Mouse (Mus musculus): ENCODE results near the gene Hunk. TPM values are rescaled to one million over a fixed set of nuclear protein-coding genes. Genes with fewer than 3 reads are reported as not detected.

The Hunk gene
- polyA plus RNA-seq, 1 experiment, result 12.1 TPM

DNA sequence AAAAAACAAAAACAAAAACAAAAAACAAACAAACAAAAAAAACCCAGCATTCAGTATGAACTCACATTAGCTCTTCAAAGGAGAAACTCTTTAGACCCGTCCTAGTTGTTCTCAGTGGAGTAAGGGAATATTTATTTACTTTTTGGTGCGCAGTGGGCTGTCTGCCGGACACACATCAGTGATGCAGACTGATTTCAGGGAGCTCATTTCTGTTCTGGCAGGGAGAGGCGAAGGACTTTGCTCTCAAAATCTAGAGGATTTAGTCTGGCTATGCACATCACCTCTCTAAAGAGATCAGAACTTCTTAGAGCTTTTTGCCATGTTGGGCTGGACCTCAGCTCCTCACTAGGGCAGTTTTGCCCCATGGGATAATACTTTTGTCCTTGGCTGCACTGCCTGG is 2.1 kb downstream of the Hunk start:
- Histone ChIP-seq H3K4me3 (ENCODE audit: insufficient read depth, low read length) (peak overlapping the region; percentile 94), H3K27ac (ENCODE audit: insufficient read depth, low read length) (no peak overlapping the region), H3K4me1 (ENCODE audit: control insufficient read depth, insufficient read depth, low read length) (peaks cover 4% of the 10 kb centered on the region)
- TF ChIP-seq POLR2A (IDR thresholded peaks at IDR 0.05; ENCODE audit: extremely low read depth, insufficient read depth, low read length) (no peak), CTCF (IDR thresholded peaks at IDR 0.05; ENCODE audit: extremely low read depth, insufficient read depth, low read length) (no peak)

DNA sequence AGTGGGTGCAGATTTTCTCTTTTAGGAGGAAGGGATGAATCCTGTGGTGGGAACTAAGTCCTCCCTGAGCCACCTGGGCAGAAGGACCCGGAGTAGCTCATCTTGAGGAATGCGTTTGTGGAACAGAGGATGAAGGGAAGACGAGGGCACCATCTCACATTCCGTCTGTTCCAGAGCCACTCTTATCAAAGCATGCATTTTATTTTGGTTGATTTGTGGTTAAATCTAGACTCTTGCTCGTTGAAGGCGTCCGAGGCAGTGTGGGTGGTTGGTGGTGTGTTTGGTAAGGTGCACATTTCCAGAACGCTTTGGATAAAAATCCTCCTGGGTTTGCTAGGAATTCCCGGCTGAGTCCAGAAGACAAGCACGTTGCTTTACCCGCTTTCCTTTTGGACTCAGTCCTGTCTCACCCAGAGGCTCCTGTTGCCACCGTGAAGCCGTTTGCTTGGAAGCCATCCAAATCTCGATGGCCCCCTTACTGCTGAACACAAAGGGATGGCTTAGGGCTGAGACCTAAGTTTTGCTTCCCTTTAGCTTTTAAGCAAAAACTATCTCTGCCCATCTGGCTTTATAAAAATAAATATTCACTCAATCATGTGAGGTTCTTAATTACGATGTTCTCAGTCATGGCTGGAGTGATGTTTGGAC is 3.4 kb downstream of the Hunk start:
- TF ChIP-seq POLR2A (IDR thresholded peaks at IDR 0.05; ENCODE audit: extremely low read depth, insufficient read depth, low read length), result peak; percentile 28; the same call in 1 of the 2 replicates
- no peak for TF ChIP-seq CTCF (IDR thresholded peaks at IDR 0.05; ENCODE audit: extremely low read depth, insufficient read depth, low read length)
- peak overlapping the region; percentile 94 for H3K4me3 ChIP-seq (ENCODE audit: insufficient read depth, low read length)
- H3K27ac ChIP-seq (ENCODE audit: insufficient read depth, low read length), result no peak overlapping the region

DNA sequence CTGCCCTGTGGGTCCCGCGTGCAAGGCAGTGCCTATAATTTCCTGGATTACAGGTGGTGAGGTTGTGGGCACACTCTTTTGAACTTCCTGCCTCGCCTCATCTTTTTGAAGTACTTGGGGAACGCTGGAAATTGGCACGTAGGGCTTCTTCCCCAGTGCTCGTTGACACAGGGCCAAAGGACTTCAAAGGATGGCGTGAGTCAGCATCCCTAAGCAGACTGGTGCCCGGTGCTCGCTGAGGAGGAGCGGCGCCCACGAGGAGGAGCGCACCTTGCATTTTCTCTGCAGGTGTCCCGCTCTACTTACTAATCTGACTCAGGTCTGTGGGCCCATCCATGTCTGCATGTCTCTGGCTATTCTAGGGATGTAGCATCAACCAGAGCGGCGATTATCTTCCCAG is 4.9 kb downstream of the Hunk start:
- TF ChIP-seq CTCF (IDR thresholded peaks at IDR 0.05; ENCODE audit: extremely low read depth, insufficient read depth, low read length) (no peak), POLR2A (IDR thresholded peaks at IDR 0.05; ENCODE audit: extremely low read depth, insufficient read depth, low read length) (no peak)
- Histone ChIP-seq H3K4me3 (ENCODE audit: insufficient read depth, low read length) (no peak overlapping the region), H3K27ac (ENCODE audit: insufficient read depth, low read length) (no peak overlapping the region), H3K4me1 (ENCODE audit: control insufficient read depth, insufficient read depth, low read length) (peaks cover 4% of the 10 kb centered on the region)

More for the DNA sequence above, 3.4 kb downstream of the Hunk start:
- H3K4me1 ChIP-seq (ENCODE audit: control insufficient read depth, insufficient read depth, low read length), result peaks cover 4% of the 10 kb centered on the region

DNA sequence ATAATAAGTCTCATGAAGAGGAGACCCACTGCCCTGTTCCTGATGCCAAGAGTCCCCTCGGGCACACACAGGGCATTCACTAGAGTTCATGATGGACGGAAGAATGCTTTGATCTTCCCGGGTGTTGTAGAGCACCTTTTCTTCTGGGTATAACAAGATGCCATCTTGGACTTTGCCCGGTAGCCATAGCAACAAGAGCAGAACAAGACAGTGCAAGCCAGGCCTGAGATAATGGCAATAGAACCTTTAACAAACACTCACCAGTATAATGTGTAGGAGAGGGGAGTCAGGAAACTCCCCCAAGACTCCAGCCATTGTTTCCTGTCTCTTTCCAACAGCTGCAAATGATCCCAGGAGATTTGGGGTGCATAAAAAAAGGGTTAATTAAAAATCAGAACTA is 8.9 kb downstream of the Hunk start:
- Histone ChIP-seq H3K4me1 (ENCODE audit: control insufficient read depth, insufficient read depth, low read length) (no peaks in the 10 kb centered on the region; the same call in 1 of the 2 replicates), H3K4me3 (ENCODE audit: insufficient read depth, low read length) (no peak overlapping the region), H3K27ac (ENCODE audit: insufficient read depth, low read length) (no peak overlapping the region)
- TF ChIP-seq POLR2A (IDR thresholded peaks at IDR 0.05; ENCODE audit: extremely low read depth, insufficient read depth, low read length) (no peak), CTCF (IDR thresholded peaks at IDR 0.05; ENCODE audit: extremely low read depth, insufficient read depth, low read length) (no peak)

DNA sequence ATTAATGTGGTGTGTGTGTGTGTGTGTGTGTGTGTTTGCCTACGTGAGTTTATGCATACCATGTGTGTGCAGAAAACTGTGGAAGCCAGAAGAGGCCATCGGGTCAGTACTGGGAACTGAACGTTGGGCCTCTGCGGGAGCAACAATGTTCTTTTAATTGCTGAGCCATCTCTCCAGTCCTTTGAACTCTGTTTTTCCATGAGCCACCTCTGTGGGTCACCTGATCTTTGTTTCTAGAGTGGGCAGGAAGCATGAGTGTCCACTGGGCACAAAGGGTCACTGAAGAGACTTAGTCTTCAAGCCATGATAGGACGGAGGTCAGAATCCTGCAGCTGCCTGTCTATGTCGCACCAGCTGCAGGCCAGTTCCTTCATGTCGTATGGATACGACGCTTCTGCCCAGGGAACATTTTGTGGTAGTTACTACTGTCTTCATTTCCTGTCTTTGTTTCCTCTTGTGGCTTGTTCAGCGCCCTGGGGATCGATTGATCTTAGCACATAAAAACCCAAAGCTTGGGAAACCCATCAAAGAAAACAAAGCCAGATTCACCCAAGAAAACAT is 10.3 kb downstream of the Hunk start:
- TF ChIP-seq CTCF (IDR thresholded peaks at IDR 0.05; ENCODE audit: extremely low read depth, insufficient read depth, low read length) (no peak), POLR2A (IDR thresholded peaks at IDR 0.05; ENCODE audit: extremely low read depth, insufficient read depth, low read length) (no peak)
- Histone ChIP-seq H3K27ac (ENCODE audit: insufficient read depth, low read length) (no peak overlapping the region), H3K4me3 (ENCODE audit: insufficient read depth, low read length) (no peak overlapping the region), H3K4me1 (ENCODE audit: control insufficient read depth, insufficient read depth, low read length) (no peaks in the 10 kb centered on the region; the same call in 1 of the 2 replicates)

DNA sequence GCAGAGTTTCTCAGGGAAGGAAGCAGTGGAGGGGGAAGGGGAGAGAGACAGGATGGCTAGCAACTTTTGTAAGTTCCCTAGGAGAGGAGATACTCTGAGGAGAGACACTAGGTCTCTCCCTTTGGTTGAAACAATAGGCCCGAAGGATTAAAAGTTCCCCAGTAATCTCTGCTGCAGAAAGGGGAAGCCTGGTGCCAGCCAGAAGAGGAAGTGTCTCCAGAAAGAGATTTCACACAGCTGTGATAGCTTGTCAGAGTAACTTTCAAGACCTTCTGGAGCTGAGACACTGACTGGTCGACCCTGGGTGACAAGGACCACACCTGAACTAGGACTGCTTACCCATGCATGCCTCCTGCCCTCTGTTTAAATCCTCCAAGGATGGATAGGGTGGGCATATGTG is 11.1 kb downstream of the Hunk start:
- H3K27ac ChIP-seq (ENCODE audit: insufficient read depth, low read length), result no peak overlapping the region
- no peak overlapping the region for H3K4me3 ChIP-seq (ENCODE audit: insufficient read depth, low read length)
- H3K4me1 ChIP-seq (ENCODE audit: control insufficient read depth, insufficient read depth, low read length), result no peaks in the 10 kb centered on the region; the same call in 1 of the 2 replicates
- TF ChIP-seq POLR2A (IDR thresholded peaks at IDR 0.05; ENCODE audit: extremely low read depth, insufficient read depth, low read length), result no peak
- no peak for TF ChIP-seq CTCF (IDR thresholded peaks at IDR 0.05; ENCODE audit: extremely low read depth, insufficient read depth, low read length)

DNA sequence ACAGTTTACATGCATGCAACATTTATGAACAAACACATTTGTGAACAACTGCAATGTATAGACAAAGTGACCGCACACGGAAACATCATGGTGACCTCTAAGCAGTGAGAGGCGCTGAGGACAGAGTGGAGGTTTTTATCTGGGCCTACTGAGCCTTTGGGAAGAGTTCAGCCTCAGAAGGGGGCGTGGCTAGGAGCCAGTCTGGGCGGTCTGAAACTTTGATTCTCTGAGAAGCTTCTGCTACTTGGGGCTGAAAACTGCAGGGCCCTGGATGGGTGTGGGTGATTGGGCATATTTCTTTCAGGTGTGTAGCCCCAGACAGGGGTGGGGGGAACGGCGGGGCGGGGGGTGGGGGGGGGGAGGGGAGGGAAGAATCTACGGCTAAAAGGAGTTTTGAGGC is 14.5 kb downstream of the Hunk start:
- H3K4me1 ChIP-seq (ENCODE audit: control insufficient read depth, insufficient read depth, low read length), result no peaks in the 10 kb centered on the region
- TF ChIP-seq POLR2A (IDR thresholded peaks at IDR 0.05; ENCODE audit: extremely low read depth, insufficient read depth, low read length) (no peak), CTCF (IDR thresholded peaks at IDR 0.05; ENCODE audit: extremely low read depth, insufficient read depth, low read length) (no peak)
- no peak overlapping the region for H3K4me3 ChIP-seq (ENCODE audit: insufficient read depth, low read length)
- no peak overlapping the region for H3K27ac ChIP-seq (ENCODE audit: insufficient read depth, low read length)

DNA sequence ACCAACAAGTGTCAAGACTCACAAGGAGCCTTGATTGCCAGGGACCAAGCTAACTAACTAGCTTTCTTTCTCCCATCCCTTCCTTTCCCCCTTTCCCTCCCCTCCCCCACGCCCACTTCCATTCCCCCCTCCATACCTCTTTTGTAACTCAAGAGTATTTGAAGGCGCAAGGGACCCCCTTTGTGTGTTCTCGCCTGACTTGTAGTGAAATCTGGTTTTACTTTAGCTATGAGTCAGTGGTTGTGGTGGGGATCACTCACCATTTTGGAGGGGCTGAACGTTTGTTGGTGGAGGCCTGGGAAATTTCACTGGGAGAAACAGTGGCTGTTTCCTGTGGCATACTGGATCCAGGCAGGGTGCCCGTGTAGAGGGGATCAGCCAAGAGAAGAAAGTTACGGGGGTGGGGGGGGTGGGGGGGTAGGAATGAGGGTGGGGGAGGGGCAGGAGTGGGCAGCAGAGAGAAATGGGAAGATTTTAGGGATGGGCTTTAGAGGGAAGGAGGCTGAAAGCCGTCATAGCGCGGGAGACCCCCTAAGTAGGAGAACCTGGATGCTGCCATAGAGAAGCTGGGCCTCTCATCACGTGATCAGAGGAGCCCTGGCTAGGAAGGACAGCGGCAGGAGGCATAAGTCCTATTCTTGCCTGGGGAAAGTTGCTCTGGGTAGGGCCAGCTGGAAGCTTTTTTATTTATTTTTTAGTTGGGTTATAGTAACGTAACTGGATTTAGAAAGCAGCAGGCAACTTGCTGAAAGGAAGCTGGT is 15.3 kb downstream of the Hunk start:
- Histone ChIP-seq H3K4me1 (ENCODE audit: control insufficient read depth, insufficient read depth, low read length) (no peaks in the 10 kb centered on the region), H3K27ac (ENCODE audit: insufficient read depth, low read length) (no peak overlapping the region), H3K4me3 (ENCODE audit: insufficient read depth, low read length) (no peak overlapping the region)
- TF ChIP-seq POLR2A (IDR thresholded peaks at IDR 0.05; ENCODE audit: extremely low read depth, insufficient read depth, low read length), result no peak

DNA sequence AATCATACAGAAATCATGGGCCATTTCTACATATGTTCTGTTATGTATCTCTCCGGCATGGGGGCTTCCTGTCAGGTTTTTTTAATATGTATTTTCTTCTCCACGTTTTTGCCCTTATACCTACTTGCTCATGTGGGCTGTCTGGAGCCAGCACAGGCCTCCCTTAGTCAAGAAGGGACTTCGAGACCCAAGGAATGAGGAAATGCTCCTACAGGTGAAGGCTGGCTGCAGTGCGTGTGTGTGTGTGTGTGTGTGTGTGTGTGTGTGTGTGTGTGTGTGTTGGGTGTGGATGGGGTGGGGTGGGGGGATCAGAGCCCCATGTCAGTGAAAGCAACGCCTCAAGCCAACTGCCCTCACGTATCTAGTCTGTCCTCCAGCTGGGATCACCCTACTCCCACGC is 16.5 kb downstream of the Hunk start:
- Histone ChIP-seq H3K4me1 (ENCODE audit: control insufficient read depth, insufficient read depth, low read length) (no peaks in the 10 kb centered on the region), H3K27ac (ENCODE audit: insufficient read depth, low read length) (no peak overlapping the region), H3K4me3 (ENCODE audit: insufficient read depth, low read length) (no peak overlapping the region)
- TF ChIP-seq CTCF (IDR thresholded peaks at IDR 0.05; ENCODE audit: extremely low read depth, insufficient read depth, low read length) (no peak), POLR2A (IDR thresholded peaks at IDR 0.05; ENCODE audit: extremely low read depth, insufficient read depth, low read length) (no peak)

DNA sequence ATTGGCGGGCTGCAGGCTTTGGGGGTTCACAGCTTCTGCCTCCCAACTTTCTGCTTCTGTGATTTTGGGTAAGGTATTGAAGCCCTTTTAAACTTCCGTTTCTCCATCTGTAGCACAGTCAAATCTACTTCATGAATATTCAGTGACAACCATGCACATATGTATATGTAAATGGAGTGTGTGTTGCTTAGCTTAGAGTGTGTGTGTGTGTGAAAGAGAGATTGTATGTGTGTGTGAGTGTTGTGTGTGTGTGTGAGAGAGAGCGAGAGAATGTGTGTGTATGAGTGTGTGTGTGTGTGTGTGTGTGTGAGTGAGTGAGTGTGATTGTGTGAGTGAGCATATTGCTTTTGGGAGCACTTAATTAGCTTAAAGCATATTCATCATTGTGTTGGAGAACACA is 19.4 kb downstream of the Hunk start:
- Histone ChIP-seq H3K27ac (ENCODE audit: insufficient read depth, low read length) (no peak overlapping the region), H3K4me3 (ENCODE audit: insufficient read depth, low read length) (no peak overlapping the region), H3K4me1 (ENCODE audit: control insufficient read depth, insufficient read depth, low read length) (no peaks in the 10 kb centered on the region)
- no peak for TF ChIP-seq POLR2A (IDR thresholded peaks at IDR 0.05; ENCODE audit: extremely low read depth, insufficient read depth, low read length)
- no peak for TF ChIP-seq CTCF (IDR thresholded peaks at IDR 0.05; ENCODE audit: extremely low read depth, insufficient read depth, low read length)

Data from cortical plate, adult 2 months (tissue).